Mouse (Mus musculus): Measurements from ENCODE around the gene Hspb2. TPM values are rescaled to one million over a fixed set of nuclear protein-coding genes. Genes with fewer than 3 reads are reported as not detected.
A peak's percentile ranks its signal among the peaks of the same experiment; 100 is the strongest.

The Hspb2 gene
- polyA plus RNA-seq, 1 experiment: 1.6 TPM

DNA sequence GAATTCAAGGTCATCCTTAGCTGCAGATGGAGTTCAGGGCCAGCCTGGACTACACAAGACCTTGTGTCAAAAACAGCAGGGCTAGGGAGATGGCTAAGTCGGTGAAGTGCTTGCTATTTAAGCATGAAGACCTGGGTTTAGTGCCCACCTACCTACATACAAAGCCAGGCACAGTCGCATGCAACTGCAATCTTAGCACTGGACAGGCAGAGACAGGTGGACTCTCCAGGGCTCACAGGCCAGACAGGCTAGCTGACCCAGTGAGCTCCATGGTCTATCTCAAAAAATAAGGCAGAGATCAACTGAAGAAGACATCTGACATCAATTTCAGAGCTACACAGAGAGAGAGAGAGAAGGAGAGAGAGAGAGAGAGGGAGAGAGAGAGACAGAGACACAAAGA is 28.0 kb downstream of the Hspb2 start:
- H3K4me1 ChIP-seq (ENCODE audit: control insufficient read depth, insufficient read depth, low read length): no peaks in the 10 kb centered on the region
- H3K4me3 ChIP-seq (ENCODE audit: insufficient read depth, low read length): no peak overlapping the region
- no peak overlapping the region for H3K27ac ChIP-seq (ENCODE audit: insufficient read depth, low read length)
- no peak for TF ChIP-seq CTCF (IDR thresholded peaks at IDR 0.05; ENCODE audit: borderline replicate concordance, insufficient read depth, low read length)
- TF ChIP-seq POLR2A (IDR thresholded peaks at IDR 0.05; ENCODE audit: low read depth, low read length): no peak

DNA sequence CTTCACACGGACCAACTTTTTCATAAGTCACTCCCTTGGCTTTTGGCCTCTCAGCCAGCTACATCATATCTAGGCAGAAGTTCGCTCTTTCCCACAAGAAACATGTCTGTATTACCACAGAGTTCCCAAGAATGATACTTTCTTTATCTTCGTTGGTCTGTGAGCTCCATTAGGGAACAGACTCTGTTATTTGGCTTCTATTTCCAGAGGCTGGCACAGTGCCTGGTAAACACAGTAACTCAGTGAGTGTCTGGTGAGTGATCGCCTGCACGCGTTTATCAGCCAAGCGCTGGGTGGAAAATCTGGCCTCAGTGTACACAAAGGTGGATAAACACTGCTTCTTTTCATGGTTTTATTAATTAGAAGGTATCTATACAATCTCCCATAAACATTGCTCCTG is 28.7 kb downstream of the Hspb2 start:
- Histone ChIP-seq H3K4me1 (ENCODE audit: control insufficient read depth, insufficient read depth, low read length) (no peaks in the 10 kb centered on the region), H3K27ac (ENCODE audit: insufficient read depth, low read length) (no peak overlapping the region), H3K4me3 (ENCODE audit: insufficient read depth, low read length) (no peak overlapping the region)
- no peak for TF ChIP-seq POLR2A (IDR thresholded peaks at IDR 0.05; ENCODE audit: low read depth, low read length)
- TF ChIP-seq CTCF (IDR thresholded peaks at IDR 0.05; ENCODE audit: borderline replicate concordance, insufficient read depth, low read length): no peak

DNA sequence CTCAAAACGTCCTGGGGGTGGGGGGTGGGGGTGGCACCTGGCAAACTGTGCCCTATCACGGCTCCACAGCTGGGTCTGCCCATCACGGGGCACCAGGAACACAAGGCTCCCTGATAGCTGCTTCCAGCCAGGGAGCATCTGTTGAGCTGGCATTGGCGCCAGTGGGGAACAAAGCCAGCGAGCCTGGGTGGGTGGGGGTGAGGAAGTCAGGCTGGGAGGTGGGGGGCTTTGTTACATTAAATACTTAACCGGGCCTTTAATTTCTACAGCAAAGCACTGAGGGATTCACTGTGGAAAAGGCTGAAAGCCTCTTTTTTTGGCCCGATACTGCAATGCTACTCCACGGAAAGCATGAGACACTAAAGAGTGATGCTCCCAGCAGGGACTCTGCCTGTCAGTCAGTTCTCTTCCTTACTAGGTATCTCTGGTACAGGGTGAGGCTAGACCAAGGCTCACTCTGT is 29.7 kb downstream of the Hspb2 start:
- no peak for TF ChIP-seq POLR2A (IDR thresholded peaks at IDR 0.05; ENCODE audit: low read depth, low read length)
- no peak overlapping the region for H3K4me3 ChIP-seq (ENCODE audit: insufficient read depth, low read length)
- H3K27ac ChIP-seq (ENCODE audit: insufficient read depth, low read length): no peak overlapping the region
- no peaks in the 10 kb centered on the region for H3K4me1 ChIP-seq (ENCODE audit: control insufficient read depth, insufficient read depth, low read length)

DNA sequence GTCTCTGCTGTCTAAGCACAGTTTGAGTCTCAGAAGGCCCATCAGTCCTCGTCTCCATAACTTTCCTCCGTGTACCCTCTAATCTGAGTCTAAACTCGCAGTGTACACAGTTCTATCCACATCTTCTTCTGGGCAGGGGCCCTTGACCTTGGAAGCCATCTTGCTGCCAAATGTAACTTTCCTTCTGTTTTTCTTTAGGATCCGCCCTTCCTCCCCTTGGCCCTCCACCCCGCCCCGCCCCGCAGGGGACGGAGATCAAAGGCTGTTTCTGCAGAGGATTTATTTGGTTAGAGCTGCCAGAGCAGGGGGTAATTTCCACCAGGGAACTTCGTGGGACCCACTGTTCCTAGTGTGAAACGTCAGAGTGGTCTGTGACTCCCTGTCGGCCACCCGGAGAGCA is 31.1 kb downstream of the Hspb2 start:
- Histone ChIP-seq H3K27ac (ENCODE audit: insufficient read depth, low read length) (no peak overlapping the region), H3K4me3 (ENCODE audit: insufficient read depth, low read length) (no peak overlapping the region), H3K4me1 (ENCODE audit: control insufficient read depth, insufficient read depth, low read length) (no peaks in the 10 kb centered on the region)
- TF ChIP-seq POLR2A (IDR thresholded peaks at IDR 0.05; ENCODE audit: low read depth, low read length): no peak
- TF ChIP-seq CTCF (IDR thresholded peaks at IDR 0.05; ENCODE audit: borderline replicate concordance, insufficient read depth, low read length): no peak

DNA sequence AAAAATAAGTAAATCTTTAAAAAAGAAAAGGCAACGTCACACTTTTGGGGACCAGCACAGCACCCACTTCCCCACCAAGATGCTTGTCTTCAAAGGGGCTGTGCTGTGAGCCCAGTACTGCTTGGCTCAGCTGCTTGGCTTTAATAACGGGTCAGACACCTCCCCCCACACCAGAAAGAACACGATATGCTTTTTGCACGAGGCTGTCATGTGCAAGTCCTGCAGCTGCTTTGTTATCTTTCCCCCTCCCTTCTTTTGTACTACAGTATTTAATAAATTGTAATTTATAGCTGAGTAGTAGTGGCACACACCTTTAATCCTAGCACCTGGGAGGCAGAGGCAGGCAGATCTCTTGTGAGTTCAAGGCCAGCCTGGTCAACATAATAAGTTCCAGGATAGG is 33.3 kb downstream of the Hspb2 start:
- TF ChIP-seq CTCF (IDR thresholded peaks at IDR 0.05; ENCODE audit: borderline replicate concordance, insufficient read depth, low read length) (no peak), POLR2A (IDR thresholded peaks at IDR 0.05; ENCODE audit: low read depth, low read length) (no peak)
- Histone ChIP-seq H3K4me1 (ENCODE audit: control insufficient read depth, insufficient read depth, low read length) (no peaks in the 10 kb centered on the region), H3K4me3 (ENCODE audit: insufficient read depth, low read length) (no peak overlapping the region), H3K27ac (ENCODE audit: insufficient read depth, low read length) (no peak overlapping the region)

DNA sequence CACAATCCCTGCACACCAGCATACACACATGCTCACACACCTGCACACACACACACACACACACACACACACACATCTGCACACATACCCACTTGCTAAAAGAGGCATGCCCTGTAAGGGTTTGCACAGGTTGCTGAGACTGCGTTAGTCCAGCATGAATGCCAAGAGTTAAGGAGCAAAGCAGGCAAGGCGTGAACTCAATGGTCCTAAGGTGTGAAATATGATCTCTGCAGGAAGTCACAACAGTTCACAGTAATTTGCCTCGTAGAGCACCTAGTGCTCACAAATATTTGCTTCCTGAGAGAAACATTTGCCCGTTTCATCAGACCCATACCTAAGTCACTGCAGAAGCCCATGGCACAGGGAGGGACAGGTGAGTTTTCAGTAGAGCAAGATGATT is 38.0 kb downstream of the Hspb2 start:
- Histone ChIP-seq H3K4me3 (ENCODE audit: insufficient read depth, low read length) (no peak overlapping the region), H3K27ac (ENCODE audit: insufficient read depth, low read length) (no peak overlapping the region), H3K4me1 (ENCODE audit: control insufficient read depth, insufficient read depth, low read length) (no peaks in the 10 kb centered on the region)
- no peak for TF ChIP-seq CTCF (IDR thresholded peaks at IDR 0.05; ENCODE audit: borderline replicate concordance, insufficient read depth, low read length)
- TF ChIP-seq POLR2A (IDR thresholded peaks at IDR 0.05; ENCODE audit: low read depth, low read length): no peak

DNA sequence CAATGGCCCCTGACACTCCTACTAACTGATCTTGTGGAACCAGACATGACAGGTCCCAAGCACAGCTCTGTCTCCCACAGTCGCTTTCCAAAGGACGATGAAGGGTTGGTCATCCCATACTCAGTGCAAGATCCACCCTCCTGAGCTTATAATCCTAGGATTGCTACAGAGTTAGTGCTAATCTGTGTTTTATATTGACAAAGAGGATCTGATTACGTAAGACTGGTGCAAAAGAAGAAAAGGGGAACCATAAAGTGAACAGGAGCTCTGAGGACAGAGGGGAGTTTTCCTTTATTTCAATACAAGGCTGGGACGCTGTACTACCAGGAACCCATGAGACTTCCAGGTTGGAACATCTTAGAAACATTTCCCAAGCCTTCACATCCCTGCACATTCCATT is 40.8 kb downstream of the Hspb2 start:
- no peaks in the 10 kb centered on the region for H3K4me1 ChIP-seq (ENCODE audit: control insufficient read depth, insufficient read depth, low read length)
- no peak overlapping the region for H3K4me3 ChIP-seq (ENCODE audit: insufficient read depth, low read length)
- no peak for TF ChIP-seq POLR2A (IDR thresholded peaks at IDR 0.05; ENCODE audit: low read depth, low read length)
- no peak for TF ChIP-seq CTCF (IDR thresholded peaks at IDR 0.05; ENCODE audit: borderline replicate concordance, insufficient read depth, low read length)
- no peak overlapping the region for H3K27ac ChIP-seq (ENCODE audit: insufficient read depth, low read length)

DNA sequence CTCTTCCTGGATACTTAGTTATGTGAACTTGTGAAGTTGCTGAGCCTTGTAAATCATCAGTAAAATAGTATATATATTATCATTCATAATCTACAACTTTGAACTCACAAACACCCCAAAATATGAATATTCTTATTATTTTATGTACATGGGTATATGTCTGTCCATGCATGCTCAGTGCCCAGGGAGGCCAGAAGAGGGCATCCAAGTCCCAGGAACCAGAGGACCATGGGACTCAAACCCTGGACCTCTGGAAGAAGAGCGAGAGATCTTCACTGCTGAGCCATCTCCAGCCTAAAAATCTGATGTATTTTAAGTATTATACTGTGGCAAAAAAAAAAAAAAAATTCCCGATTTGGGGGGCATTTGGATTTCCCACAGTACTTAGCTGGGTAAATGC is 43.0 kb downstream of the Hspb2 start:
- TF ChIP-seq CTCF (IDR thresholded peaks at IDR 0.05; ENCODE audit: borderline replicate concordance, insufficient read depth, low read length) (peak; percentile 72), POLR2A (IDR thresholded peaks at IDR 0.05; ENCODE audit: low read depth, low read length) (no peak)
- Histone ChIP-seq H3K27ac (ENCODE audit: insufficient read depth, low read length) (no peak overlapping the region), H3K4me1 (ENCODE audit: control insufficient read depth, insufficient read depth, low read length) (no peaks in the 10 kb centered on the region), H3K4me3 (ENCODE audit: insufficient read depth, low read length) (no peak overlapping the region)

DNA sequence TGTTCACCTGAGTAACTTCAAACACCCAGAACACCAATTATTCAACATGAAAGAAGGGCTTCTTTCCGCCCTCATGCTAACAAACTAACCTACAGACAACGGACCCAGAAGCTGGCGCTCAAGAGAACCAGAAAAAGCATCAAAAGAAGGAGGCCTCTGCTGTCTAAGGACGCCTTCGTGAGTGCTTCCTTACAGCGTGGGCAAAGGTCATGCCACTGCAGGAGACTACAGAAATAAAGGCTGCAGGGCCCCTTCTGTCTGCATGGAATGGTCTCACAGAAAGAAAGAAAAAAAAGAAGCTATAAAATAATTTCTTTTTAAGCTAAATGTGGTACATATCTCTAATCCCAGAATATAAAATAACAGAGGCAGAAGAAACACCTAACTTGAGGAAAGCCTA is 47.2 kb downstream of the Hspb2 start:
- Histone ChIP-seq H3K4me1 (ENCODE audit: control insufficient read depth, insufficient read depth, low read length) (no peaks in the 10 kb centered on the region), H3K4me3 (ENCODE audit: insufficient read depth, low read length) (no peak overlapping the region), H3K27ac (ENCODE audit: insufficient read depth, low read length) (no peak overlapping the region)
- TF ChIP-seq CTCF (IDR thresholded peaks at IDR 0.05; ENCODE audit: borderline replicate concordance, insufficient read depth, low read length) (no peak), POLR2A (IDR thresholded peaks at IDR 0.05; ENCODE audit: low read depth, low read length) (no peak)

Other genes with a start within 250 kb of the Hspb2 start
- gene Pts, start 223.6 kb downstream of the Hspb2 start, polyA plus RNA-seq (2011; ENCODE audit: insufficient read length, low read depth, missing spikeins): 21.4 and 28.7 TPM in 2 replicates
- 3.3 and 4.4 TPM in 2 replicates for gene Il18, start 197.5 kb downstream of the Hspb2 start, polyA plus RNA-seq (2011; ENCODE audit: insufficient read length, low read depth, missing spikeins)
- gene Bco2, start 197.2 kb downstream of the Hspb2 start, polyA plus RNA-seq (2011; ENCODE audit: insufficient read length, low read depth, missing spikeins): not detected in 2 replicates
- gene Tex12, start 191.0 kb downstream of the Hspb2 start, polyA plus RNA-seq (2011; ENCODE audit: insufficient read length, low read depth, missing spikeins): not detected in 2 replicates
- gene Sdhd, start 148.5 kb downstream of the Hspb2 start, polyA plus RNA-seq (2011; ENCODE audit: insufficient read length, low read depth, missing spikeins): 109 TPM in 2 replicates
- 107 and 113 TPM in 2 replicates for gene Timm8b, start 148.4 kb downstream of the Hspb2 start, polyA plus RNA-seq (2011; ENCODE audit: insufficient read length, low read depth, missing spikeins)
- 1.4 and 1.5 TPM in 2 replicates for gene Pih1d2, start 135.0 kb downstream of the Hspb2 start, polyA plus RNA-seq (2011; ENCODE audit: insufficient read length, low read depth, missing spikeins)
- 18.0 and 24.7 TPM in 2 replicates for gene Nkapd1, start 134.9 kb downstream of the Hspb2 start, polyA plus RNA-seq (2011; ENCODE audit: insufficient read length, low read depth, missing spikeins)
- gene Dlat, start 92.6 kb downstream of the Hspb2 start, polyA plus RNA-seq (2011; ENCODE audit: insufficient read length, low read depth, missing spikeins): 46.2 and 50.0 TPM in 2 replicates
- gene Dixdc1, start 12.8 kb downstream of the Hspb2 start, polyA plus RNA-seq (2011; ENCODE audit: insufficient read length, low read depth, missing spikeins): 10.9 and 11.1 TPM in 2 replicates
- 1.8 and 3.3 TPM in 2 replicates for gene 2310030G06Rik, start 5.8 kb downstream of the Hspb2 start, polyA plus RNA-seq (2011; ENCODE audit: insufficient read length, low read depth, missing spikeins)
- gene Cryab, start 1.0 kb downstream of the Hspb2 start, polyA plus RNA-seq (2011; ENCODE audit: insufficient read length, low read depth, missing spikeins): 155 and 186 TPM in 2 replicates
- gene Fdxacb1, start 15.9 kb upstream of the Hspb2 start, polyA plus RNA-seq (2011; ENCODE audit: insufficient read length, low read depth, missing spikeins): 7.2 and 9.3 TPM in 2 replicates
- 22.8 and 24.1 TPM in 2 replicates for gene Alg9, start 22.7 kb upstream of the Hspb2 start, polyA plus RNA-seq (2011; ENCODE audit: insufficient read length, low read depth, missing spikeins)
- gene 1110032A03Rik, start 23.2 kb upstream of the Hspb2 start, polyA plus RNA-seq (2011; ENCODE audit: insufficient read length, low read depth, missing spikeins): 21.3 and 27.1 TPM in 2 replicates
- gene Ppp2r1b, start 92.9 kb upstream of the Hspb2 start, polyA plus RNA-seq (2011; ENCODE audit: insufficient read length, low read depth, missing spikeins): 32.0 and 33.9 TPM in 2 replicates